Mouse (Mus musculus) G1E (cell line): ENCODE data around the gene Olfr368.

Source experiments
- CTCF ChIP-seq: IDR thresholded peaks from 2 replicates; pipeline ENCODE4 v1.5.1; 2012; ENCODE audit warnings: low read depth, low read length, inconsistent platforms, mixed read lengths
- GATA1 ChIP-seq: IDR thresholded peaks from 2 replicates; pipeline ENCODE4 v1.6.1; 2012; ENCODE audit warnings: borderline replicate concordance, low read length, inconsistent platforms, mixed read lengths
- POLR2AphosphoS5 ChIP-seq: IDR thresholded peaks from 2 replicates; pipeline ENCODE4 v1.6.1; 2012; ENCODE audit warnings: low read depth, low read length, inconsistent platforms; ENCODE audit not compliant: insufficient replicate concordance
- TAL1 ChIP-seq: conservative IDR thresholded peaks from 2 replicates; pipeline ENCODE4 v1.6.1; 2012; ENCODE audit warnings: low read depth, low read length, inconsistent platforms, mixed read lengths

GRCm38 (mm10) chr2:37359908-37360307 lies 33.6 kb downstream of the Olfr368 start:
- TF ChIP-seq CTCF (no peak), TAL1 (no peak), GATA1 (no peak), POLR2AphosphoS5 (no peak)
